Mouse (Mus musculus) liver, embryonic 14 days (tissue): Measurements from ENCODE around the gene Ranbp3. TPM values are rescaled to one million over a fixed set of nuclear protein-coding genes. Genes with fewer than 3 reads are reported as not detected.

Experiments
- polyA plus RNA-seq: library from polyadenylated mRNA; depleted of rRNA; stranded (reverse); fragments of >200 nt; gene quantifications from 2 replicates; pipeline ENCODE4 v1.2.3, GENCODE M21; 2012; rRNA removed

Gene Ranbp3
- 39.4 and 43.3 TPM in 2 replicates for polyA plus RNA-seq

DNA sequence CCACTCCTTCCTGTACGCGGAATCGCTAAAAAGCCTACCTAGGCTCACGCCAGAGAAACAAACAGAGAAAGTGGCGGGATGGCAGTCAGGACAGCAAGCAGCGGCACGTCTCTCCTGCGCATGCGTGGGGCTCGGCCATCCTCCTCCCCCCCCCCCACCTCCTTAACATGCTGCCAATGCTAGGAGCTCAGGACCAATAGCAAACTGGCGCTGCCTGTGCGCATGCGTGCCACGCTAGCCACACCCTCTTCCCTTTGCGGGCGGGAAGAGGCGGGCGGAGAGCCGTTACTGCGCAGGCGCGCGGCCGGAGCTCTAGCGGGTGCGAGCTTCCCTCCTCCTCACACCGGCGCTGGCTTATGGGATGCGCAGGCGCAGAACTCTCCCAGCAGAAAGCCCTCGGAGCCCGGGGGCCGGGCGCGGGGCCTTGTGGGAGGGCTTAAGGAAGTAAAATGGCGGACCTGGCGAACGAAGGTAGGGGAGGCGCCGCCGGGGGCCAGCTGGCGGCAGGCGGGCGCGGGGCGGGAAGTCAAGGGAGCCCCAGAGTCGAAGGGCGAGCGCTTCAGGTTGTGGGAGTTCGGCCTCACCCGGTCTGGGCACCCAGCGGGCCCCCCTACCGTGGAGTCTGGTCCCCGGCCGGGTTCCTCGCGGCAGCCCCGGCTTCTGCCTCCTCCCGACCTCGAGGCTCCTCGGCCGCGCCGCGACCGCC lies at the start of gene Ranbp3:
Gene Ranbp3 (plus strand): TSS at position 354 of the 706 bp plus-strand sequence.

DNA sequence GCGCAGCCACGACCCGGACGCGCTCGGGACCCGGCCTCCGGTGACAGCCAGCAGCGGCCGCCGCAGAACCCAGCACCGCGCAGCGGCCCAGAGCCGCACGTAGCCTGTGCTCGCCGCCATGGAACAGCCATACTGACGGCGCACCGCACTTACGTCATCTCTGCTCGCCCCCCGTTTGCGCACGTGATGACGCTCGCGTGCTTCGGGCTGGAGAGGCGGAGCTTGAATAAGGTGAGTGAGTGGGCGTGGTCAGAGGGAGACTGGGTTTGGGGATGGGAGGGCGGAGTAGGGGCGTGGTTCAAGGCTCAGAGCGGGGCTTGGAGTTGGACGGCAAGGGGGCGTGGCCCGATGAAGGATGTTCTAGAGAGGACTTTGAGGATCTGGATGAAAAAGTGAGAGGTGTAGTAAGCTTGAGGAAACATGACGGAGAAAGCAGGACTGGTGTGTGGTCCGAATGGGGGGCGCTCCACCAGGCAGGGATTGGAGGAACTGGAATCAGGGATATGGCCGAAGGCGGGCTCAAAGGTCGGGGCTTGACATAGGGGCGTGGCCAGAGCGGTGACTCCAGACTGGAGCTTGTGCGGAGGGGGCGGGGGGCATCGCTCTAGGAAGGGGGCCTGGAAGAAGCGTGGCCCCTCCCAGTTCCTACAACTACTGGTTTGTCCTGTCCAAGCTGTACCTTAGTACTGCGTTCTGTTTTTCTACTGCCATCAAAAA lies 46.2 kb upstream of the Ranbp3 start, which contains the start of gene Lonp1:
Gene Lonp1 (minus strand): TSS at position 134 of the 717 bp plus-strand sequence.

DNA sequence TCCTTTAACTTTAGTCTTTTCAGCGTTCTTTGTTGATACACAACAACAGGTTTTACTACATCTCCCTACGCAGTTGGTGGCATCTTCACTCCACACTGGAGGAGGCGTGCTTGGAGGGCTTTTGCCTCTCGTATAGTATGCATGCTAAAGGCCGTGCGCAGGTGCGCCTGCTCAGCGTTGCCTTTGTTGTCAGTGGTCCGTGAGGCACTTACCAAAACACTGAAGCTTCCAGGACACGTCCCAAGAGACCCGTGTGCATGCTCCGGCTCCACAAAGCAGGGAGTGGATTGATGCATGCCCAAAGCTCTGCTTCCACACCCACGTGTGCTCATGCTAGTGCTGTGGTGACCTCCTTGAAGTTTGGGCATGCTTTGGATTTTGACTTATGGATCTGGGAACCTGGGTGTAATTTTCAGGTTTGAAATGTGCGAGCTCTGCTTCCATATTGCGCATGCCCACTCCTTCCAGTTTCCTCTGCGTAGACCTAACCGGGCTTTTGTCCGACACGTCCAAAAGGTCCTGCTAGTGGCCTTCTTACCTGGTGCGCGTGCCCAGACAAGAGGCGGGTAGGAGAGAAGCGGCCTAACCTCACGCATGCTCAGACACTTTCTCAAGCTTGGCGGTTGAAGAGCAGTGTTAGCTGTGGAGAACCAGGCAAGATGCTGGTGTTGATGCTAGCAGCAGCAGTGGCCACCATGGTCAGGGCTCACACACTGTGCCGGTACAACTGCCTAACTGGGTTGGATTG lies 45.4 kb upstream of the Ranbp3 start, which contains the start of gene Catsperd:
Gene Catsperd (plus strand): TSS at position 614 of the 748 bp plus-strand sequence.

DNA sequence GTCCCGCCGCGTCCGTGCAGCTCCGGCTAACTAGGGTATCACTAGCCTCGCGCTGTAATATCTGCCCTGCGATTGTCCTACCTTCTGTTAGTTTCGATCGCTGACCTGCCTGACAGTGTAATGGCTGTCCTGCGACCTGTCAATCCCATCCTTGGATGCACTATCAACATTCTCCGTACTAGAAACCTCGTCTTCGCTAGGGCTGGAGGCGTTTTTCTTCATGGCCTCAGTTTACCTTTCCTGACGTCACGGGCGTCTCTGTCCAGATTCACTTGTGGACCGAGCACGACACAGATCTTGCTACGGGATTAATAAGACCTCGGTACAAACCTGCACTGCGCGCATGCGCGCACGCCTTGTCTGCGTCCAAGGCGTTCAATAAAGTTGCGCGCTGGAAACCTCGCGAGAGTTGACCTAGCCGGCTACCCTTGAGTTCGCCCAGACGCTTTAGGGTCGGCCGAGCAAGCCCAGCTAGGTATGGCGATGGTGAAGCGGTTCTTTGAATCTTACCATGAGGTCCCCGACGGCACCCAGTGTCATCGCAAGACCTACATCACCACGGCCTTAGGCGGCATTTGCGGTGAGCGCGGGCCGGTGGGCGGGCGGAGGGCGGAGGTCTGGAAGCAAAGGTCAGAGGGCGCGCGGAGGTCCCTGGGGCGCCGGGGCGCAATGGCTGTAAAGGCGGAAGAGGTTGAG lies 44.4 kb downstream of the Ranbp3 start, which contains the start of the genes Ndufa11 and Vmac:
Gene Ndufa11 (plus strand): TSS at position 405 of the 696 bp plus-strand sequence.
Gene Vmac (minus strand): TSS at position 660 of the 696 bp plus-strand sequence.

DNA sequence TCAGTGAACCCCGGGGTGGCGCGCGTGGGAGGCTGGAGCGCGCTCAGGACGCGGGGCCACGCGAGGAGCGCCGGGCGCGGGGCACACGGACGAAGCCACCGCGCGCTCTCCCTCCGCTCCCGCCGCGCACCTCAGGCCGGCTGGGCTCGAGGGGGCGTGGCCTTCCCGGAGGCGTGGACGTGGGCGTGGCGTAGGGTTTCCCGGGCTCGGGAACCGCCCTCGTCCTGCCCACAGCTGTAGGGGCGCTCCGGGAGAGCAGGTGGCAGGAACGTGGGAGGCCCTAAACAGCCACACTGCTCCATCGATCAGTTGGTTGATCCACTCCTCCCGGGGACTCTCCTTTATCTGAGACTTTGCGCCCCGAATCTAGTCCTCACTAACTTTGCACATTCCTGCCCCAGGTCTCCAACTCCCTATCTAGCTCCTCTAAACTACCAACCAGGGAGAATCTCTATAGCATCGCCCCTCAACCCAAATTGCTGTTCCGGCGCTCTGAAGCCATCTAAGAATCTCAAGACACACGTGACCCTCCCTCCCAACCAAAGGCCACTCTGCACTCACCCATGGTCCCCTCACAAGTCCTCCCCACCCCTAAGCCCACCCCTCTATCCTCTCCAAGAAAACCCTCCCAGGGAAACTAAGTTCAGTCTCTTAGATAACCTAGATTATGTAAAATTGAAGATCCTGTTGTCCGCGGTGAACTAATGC lies 84.5 kb downstream of the Ranbp3 start, which contains the start of gene Nrtn:
Gene Nrtn (minus strand): TSS at position 115 of the 708 bp plus-strand sequence.

Other genes starting within 250 kb of the Ranbp3 start
- 14.6 and 17.6 TPM in 2 replicates for gene Ptprs, start 196.8 kb upstream of the Ranbp3 start, polyA plus RNA-seq
- gene Znrf4, start 160.9 kb upstream of the Ranbp3 start, polyA plus RNA-seq = not detected in 2 replicates
- gene Gm20219, start 118.9 kb upstream of the Ranbp3 start, polyA plus RNA-seq = 0.24 and 0.25 TPM in 2 replicates
- 37.3 and 41.5 TPM in 2 replicates for gene Safb2, start 88.7 kb upstream of the Ranbp3 start, polyA plus RNA-seq
- 46.8 and 47.3 TPM in 2 replicates for gene Safb, start 88.5 kb upstream of the Ranbp3 start, polyA plus RNA-seq
- gene 2410015M20Rik, start 63.5 kb upstream of the Ranbp3 start, polyA plus RNA-seq = 81.6 and 101 TPM in 2 replicates
- 1,924 and 1,951 TPM in 2 replicates for gene Rpl36, start 59.9 kb upstream of the Ranbp3 start, polyA plus RNA-seq
- 43.5 and 46.6 TPM in 2 replicates for gene Lonp1, start 46.4 kb upstream of the Ranbp3 start, polyA plus RNA-seq
- 0.31 and 0.44 TPM in 2 replicates for gene Catsperd, start 45.2 kb upstream of the Ranbp3 start, polyA plus RNA-seq
- 104 and 123 TPM in 2 replicates for gene Ndufa11, start 44.5 kb downstream of the Ranbp3 start, polyA plus RNA-seq
- gene Vmac, start 44.7 kb downstream of the Ranbp3 start, polyA plus RNA-seq = 2.4 and 2.5 TPM in 2 replicates
- gene Nrtn, start 84.2 kb downstream of the Ranbp3 start, polyA plus RNA-seq = 1.0 and 1.2 TPM in 2 replicates
- gene Dus3l, start 91.5 kb downstream of the Ranbp3 start, polyA plus RNA-seq = 16.5 and 17.4 TPM in 2 replicates
- gene Prr22, start 97.0 kb downstream of the Ranbp3 start, polyA plus RNA-seq = 0.90 and 1.2 TPM in 2 replicates
- gene Rfx2, start 157.7 kb downstream of the Ranbp3 start, polyA plus RNA-seq = 8.5 and 10.7 TPM in 2 replicates
- gene Acsbg2, start 201.2 kb downstream of the Ranbp3 start, polyA plus RNA-seq = not detected in 2 replicates
- 0.01 TPM in 2 replicates for gene 1700061G19Rik, start 202.2 kb downstream of the Ranbp3 start, polyA plus RNA-seq